Mouse (Mus musculus) A20 (cell line): Measurements from ENCODE around the gene Arntl.

Experiments used
- DNase-seq: peaks from one replicate; pipeline ENCODE4 v3.0.0-alpha.2; 2011; ENCODE audit warnings: low read depth, low spot score

Arntl gene

DNA sequence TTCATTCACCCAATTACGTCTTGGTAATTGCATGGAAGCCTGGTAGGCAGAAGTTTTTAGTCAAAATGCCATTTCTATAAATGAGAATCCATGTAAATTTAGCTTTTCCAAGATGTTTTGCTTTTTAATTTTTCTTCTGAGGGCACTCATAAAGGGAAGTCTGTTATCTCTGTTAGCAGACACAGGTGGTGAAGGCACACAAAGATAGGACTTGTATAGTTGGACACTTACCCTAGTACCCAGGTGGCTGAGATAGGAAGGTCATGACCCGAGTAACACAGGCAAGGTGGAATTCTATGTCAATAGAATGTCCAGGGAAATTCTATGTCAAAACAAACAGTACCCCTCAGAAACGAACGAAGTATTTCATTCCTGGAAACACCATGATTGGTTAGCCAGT, 84.9 kb downstream of the Arntl start:
- DNase-seq, result no peak

DNA sequence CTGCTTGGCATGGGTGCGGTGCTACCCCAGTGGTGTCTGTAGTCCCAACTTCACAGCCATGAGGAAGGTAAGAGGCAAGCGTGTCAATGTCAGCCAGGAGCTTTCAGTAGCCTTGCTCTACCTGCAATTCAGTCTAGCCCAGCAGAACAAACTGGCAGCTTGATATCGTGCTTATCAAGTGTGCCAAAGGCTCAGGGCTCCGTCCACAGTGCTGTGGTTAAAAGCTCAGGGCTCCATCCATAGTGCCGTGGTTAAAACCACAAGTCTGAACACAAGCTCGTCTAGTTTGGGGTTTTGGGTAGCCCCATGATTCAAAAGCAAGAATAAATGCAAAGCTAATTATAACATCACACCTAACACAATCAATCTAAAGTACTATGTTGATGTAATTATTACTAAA, 87.3 kb downstream of the Arntl start:
- DNase-seq, result no peak

DNA sequence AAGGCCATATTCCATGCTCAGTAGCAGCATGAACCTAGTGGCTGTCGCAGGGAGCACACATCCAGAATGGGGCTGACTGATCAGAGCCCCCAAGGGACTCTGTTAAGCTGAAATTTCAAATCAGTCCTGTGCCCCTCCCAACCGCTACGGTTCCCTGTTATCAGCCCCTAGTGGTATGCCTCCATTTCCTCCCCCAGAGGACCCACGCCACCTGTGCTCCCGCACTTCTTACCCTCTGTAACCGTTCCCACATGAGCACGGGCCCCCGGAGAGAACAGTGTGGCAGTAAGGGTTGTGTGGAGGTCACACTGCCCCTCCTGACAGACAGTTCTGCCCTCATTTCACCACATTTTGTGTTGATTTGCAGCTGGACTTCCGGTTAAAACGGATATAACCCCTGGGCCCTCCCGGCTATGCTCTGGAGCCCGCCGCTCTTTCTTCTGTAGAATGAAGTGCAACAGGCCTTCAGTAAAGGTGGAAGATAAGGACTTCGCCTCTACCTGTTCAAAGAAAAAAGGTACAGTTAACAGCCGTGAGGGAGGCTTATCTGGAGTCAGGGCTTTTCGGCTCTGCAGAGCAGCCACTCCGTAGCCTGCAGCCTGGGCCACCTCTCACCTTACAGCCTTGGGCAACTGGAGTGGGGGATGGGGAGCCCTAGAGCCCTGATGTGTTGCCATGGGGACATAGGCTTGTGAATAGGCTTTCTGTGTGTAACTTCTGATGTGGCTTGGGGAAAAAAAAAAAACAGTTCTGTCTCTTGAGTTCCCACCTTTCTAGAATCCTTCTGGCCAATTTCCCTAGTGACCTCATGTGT, 88.0 kb downstream of the Arntl start:
- DNase-seq, result no peak

DNA sequence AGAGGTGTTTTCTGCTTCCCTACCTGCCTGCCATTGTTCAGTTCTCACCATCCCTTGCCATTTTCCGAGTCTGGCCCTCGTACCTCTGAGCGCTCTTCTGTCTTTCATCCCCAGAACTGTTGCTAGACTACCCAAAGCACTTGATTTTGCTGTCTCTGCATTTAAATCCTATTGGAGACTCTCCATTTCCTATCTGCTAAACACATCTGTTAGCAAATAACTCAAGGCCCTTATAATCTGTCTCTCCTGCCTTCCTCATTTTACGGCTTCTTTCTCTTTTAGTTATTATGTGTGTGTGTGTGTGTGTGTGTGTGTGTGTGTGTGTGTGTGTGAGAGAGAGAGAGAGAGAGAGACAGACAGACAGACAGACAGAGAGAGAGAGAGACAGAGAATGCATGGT, 90.5 kb downstream of the Arntl start:
- no peak for DNase-seq

DNA sequence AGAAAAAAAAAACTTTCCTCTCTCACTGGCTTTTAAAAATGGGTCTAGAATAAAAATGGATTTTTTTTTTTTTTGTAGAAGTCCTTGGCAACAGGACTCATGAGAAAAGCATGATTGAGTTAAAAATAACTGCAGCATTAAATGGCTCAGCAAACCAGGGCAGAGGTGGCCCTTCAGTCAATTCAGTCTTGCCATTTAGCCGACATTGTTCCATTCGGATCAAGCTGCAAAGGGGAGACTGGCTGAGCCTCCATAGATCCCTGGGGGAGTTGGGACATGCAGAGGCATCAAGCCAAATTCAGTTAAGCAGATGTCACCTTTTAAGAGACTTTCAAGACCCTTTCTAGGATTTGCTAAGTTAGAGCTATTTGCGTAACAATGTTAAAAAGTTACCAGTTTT, 102.9 kb downstream of the Arntl start:
- no peak for DNase-seq

DNA sequence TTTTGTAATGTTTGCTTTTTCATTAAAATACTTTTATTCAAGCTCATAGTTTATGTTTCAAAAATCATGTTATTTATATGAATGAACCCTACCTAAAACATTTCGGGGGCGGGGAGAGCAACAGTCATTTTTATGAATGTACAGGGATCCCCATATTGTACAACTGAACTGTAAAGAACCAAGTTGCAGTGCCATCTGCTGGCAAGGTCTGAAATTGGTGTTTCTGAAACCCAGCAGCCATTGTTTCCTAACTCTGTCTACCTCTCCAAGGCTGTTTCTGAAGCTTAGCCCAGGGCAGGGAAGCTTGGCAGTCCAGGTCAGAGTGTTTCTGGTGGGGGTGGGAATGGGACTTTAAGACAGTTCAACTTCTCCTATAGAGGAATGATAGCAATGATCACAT, 104.5 kb downstream of the Arntl start:
- peak; percentile 60 for DNase-seq

DNA sequence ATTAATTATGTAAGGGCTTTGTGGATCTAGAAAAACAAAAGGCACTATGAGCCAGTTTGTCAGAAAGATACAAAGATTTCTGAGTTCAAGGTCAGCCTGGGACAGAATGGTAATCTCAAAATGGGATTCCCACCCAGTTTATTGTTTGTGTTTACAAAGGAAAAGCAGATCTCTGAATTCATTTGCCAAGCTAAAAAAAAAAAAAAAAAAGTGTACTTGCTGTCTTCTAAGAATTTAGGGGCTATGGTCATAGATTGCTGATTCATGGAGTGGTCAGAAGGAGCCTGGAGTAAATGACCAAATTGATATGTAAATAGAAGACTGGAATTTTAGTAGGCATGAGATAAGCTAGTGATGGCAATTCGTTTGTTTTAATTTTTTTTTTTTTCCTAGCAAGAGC, 112.9 kb downstream of the Arntl start:
- no peak for DNase-seq

DNA sequence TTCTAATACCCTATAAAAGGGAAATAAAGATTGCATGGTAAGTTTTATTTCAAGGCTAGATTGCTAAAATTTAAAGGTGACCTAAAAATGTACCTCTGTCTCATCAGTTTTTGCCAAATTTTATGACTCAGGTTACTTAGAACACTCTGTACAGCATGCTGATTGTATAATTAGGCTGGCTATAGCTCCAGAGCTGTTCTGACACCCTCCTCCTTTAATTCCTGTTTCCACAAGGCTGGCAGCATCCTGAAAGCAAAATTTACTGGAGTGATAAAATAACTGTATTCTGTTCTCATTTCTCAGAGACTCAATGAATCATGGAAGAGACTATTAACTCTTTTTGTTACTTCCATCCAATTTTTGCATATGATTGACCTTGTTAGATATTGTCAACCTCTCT, 126.8 kb downstream of the Arntl start:
- no peak for DNase-seq

DNA sequence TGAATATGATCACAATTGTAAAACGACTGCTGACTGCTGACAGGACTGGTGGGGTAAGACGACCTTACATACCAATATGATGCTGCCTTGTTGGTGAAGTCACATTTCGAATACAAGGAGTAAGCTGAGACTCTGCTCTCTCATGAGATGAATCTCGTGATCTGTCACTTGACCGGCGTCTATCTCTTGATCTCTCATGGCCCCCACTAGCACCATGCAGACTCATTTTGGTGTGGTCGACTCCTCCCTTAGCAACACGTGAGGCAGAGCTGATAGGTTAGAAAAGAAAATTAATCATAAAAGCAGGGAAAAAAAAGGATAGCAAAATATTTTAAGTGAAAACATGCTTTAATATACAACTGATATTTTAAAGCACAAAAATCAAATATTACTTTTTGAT, 128.0 kb downstream of the Arntl start:
- no peak for DNase-seq

DNA sequence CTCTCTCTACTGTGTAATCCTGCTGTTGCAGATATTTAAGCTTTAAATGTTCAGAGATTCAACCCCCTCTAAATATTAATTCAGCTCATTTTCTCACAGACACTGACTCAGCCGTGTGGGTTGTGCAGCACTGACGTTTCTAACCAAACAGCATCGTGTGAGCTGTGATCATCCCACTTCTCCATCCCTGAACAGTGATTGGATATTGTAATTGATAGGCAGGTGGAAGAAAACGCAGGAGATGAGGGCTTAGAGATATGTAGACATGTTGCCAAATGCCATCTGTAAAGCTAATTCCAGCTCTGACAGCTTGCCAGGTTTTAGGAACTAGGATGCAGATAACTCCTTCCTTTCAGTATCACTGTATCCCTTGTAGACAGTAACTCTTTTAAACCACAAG, 140.0 kb downstream of the Arntl start:
- DNase-seq, result no peak

DNA sequence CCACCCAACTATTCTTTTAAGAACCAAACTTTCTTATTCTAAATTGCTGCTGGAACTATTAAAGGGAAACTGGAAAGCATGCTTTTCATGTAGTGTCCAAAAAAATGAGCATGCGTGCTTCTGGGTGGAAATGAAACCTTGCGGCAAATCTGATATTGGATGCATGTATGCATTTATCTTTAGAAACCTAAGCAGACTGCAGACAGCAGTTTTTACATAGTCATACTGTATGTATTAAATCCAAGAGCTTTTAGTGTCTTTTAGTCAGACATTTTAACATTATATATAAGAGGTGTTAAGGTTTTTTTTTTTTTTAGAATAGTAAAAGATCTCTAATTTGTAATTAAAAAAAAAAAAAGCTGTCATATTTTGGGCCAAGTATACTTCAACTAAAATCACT, 140.4 kb downstream of the Arntl start:
- DNase-seq, result no peak

DNA sequence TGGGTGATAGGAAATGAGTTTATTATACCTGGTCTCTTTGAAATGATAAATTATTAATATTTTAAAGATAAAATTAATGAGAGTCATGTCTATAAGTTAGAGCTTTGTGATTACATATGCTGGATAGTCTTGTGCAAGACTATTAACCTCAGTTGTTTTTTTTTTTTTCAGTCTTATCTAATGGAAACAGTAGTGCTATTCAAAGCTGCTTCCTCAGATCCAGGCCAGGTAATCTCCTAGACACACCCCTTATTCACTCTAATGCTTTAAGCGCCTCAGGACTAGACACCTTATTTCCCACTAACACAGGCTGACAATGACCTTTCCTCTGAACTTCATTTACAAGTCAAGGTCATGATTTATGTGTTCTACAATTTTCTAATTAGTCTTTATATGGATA, 141.8 kb downstream of the Arntl start:
- no peak for DNase-seq
